19 mouse cellular contexts compared by ENCODE assay signal in genomic region chr7:3437941-3438340, GRCm38 (mm10). TPM values are rescaled to one million over a fixed set of nuclear protein-coding genes. Genes with fewer than 3 reads are reported as not detected.
DNase-seq lines count a peak whose midpoint lies in the region; ATAC-seq and TF ChIP-seq lines count a peak whose summit lies in the region.
"Had no signal": no experiment of that assay in that cellular context is flagged by ENCODE, and none has a peak within 500 bp of the region (broad histone marks: within the 10 kb centered on the region; RNA-seq: fewer than 3 reads in every experiment).

No protein-coding gene starts in this region.

- peaks cover 16% of the 10 kb centered on the region for H3K4me1 ChIP-seq in heart, embryonic 15.5 days (replicated peaks)
- no peaks in the 10 kb centered on the region for H3K4me1 ChIP-seq in stomach, postnatal 0 days (replicated peaks; ENCODE audit: control insufficient read depth, insufficient read depth)
- H3K4me1 ChIP-seq: forebrain, embryonic 15.5 days; hindbrain, embryonic 13.5 days; midbrain, embryonic 12.5 days; neural tube, embryonic 12.5 days had no signal

- H3K4me2 ChIP-seq in heart, embryonic 15.5 days = peak overlapping the region; percentile 8; the same call in 1 of the 2 replicates
- H3K4me2 ChIP-seq in stomach, postnatal 0 days (replicated peaks; ENCODE audit: low read depth) = no peak overlapping the region
- H3K4me2 ChIP-seq: forebrain, embryonic 15.5 days; hindbrain, embryonic 13.5 days; liver, embryonic 11.5 days; lung, embryonic 15.5 days; midbrain, embryonic 12.5 days; neural tube, embryonic 12.5 days had no signal

- no peak for TF ChIP-seq EP300 in stomach, postnatal 0 days (optimal IDR thresholded peaks at IDR 0.05)

- peak; percentile 48 for DNase-seq in adrenal gland, adult 2 months
- no peak for DNase-seq in adrenal gland, adult 18-20 months (ENCODE audit: low spot score in 2 of 2)
- no peak for DNase-seq in heart, postnatal 25 days (ENCODE audit: low spot score)
- peak; percentile 51 for DNase-seq in kidney, postnatal 10 days
- DNase-seq in kidney, adult 8-10 months = no peak
- DNase-seq in Muller cell, postnatal 12 days (ENCODE audit: inconsistent ontology term) = peak; percentile 39
- DNase-seq in stomach, postnatal 0 days (ENCODE audit: low spot score) = no peak
- DNase-seq: cerebellum, adult 18-20 months; gastrocnemius, postnatal 36 days; thymus, postnatal 14 days had no signal

- H3K36me3 ChIP-seq in heart, embryonic 15.5 days = no peaks in the 10 kb centered on the region
- H3K36me3 ChIP-seq in stomach, postnatal 0 days (ENCODE audit: control insufficient read depth, insufficient read depth, low read length) = no peaks in the 10 kb centered on the region
- H3K36me3 ChIP-seq: forebrain, embryonic 15.5 days; hindbrain, embryonic 13.5 days; lung, embryonic 15.5 days; midbrain, embryonic 12.5 days; neural tube, embryonic 12.5 days had no signal

- H3K9me3 ChIP-seq in heart, embryonic 15.5 days (replicated peaks) = no peaks in the 10 kb centered on the region
- no peaks in the 10 kb centered on the region for H3K9me3 ChIP-seq in stomach, postnatal 0 days (ENCODE audit: control insufficient read depth, low read length)
- H3K9me3 ChIP-seq: forebrain, embryonic 15.5 days; hindbrain, embryonic 13.5 days; lung, embryonic 15.5 days; midbrain, embryonic 12.5 days; neural tube, embryonic 12.5 days had no signal

- H3K27ac ChIP-seq in heart, embryonic 15.5 days = peak overlapping the region; percentile 12
- no peak overlapping the region for H3K27ac ChIP-seq in stomach, postnatal 0 days (replicated peaks)
- H3K27ac ChIP-seq: forebrain, embryonic 15.5 days; hindbrain, embryonic 13.5 days; lung, embryonic 15.5 days; midbrain, embryonic 12.5 days; neural tube, embryonic 12.5 days had no signal

- 24% methylated on average over 5 of the region's 5 CpGs for whole genome bisulfite sequencing in heart, embryonic 15.5 days
- 35% methylated on average over 5 of the region's 5 CpGs for WGBS in stomach, postnatal 0 days

- no peak for ATAC-seq in heart, embryonic 15.5 days (replicated peaks; ENCODE audit: insufficient number of reproducible peaks, insufficient read depth, low FRiP score, low read depth)
- ATAC-seq in stomach, postnatal 0 days (ENCODE audit: low FRiP score, low TSS enrichment) = no peak
- ATAC-seq: CD4-positive, CD25-positive, alpha-beta regulatory T cell, adult 4 months; forebrain, embryonic 15.5 days; inflammation-experienced regulatory T-cells, adult 6 months had no signal

- no peak overlapping the region for H3K4me3 ChIP-seq in heart, embryonic 15.5 days
- no peak overlapping the region for H3K4me3 ChIP-seq in stomach, postnatal 0 days (ENCODE audit: low read depth, low read length)
- H3K4me3 ChIP-seq: forebrain, embryonic 15.5 days; hindbrain, embryonic 13.5 days; lung, embryonic 15.5 days; midbrain, embryonic 12.5 days; neural tube, embryonic 12.5 days had no signal

- intact Hi-C loops in heart, postnatal 25 days (cut with DNase I) = no loop called here

- H3K27me3 ChIP-seq in heart, embryonic 15.5 days = no peaks in the 10 kb centered on the region
- no peaks in the 10 kb centered on the region for H3K27me3 ChIP-seq in stomach, postnatal 0 days (ENCODE audit: control insufficient read depth, insufficient read depth, low read length)
- H3K27me3 ChIP-seq: forebrain, embryonic 15.5 days; hindbrain, embryonic 13.5 days; lung, embryonic 15.5 days; neural tube, embryonic 12.5 days had no signal

- no peak for TF ChIP-seq CTCF in stomach, postnatal 0 days (IDR thresholded peaks at IDR 0.05; ENCODE audit: low read depth)

- no peak overlapping the region for H3K9ac ChIP-seq in heart, embryonic 15.5 days
- H3K9ac ChIP-seq in stomach, postnatal 0 days (ENCODE audit: low read length) = no peak overlapping the region
- H3K9ac ChIP-seq: forebrain, embryonic 15.5 days; hindbrain, embryonic 13.5 days; lung, embryonic 15.5 days; midbrain, embryonic 12.5 days; neural tube, embryonic 12.5 days had no signal

RNA-seq across cellular contexts. Expression of gene Cacng6, which starts 13.9 kb away (rescaled TPM):
- total RNA-seq in adrenal gland, adult 2 months (2021) = under 1 TPM in 1 of 2 experiments, not detected in 1; 0.38 TPM
- 0.26 TPM in 1 of 2 replicates, not detected in the other for polyA plus RNA-seq in adrenal gland, adult 2 months (2012; rRNA removed)
- not detected for total RNA-seq in adrenal gland, adult 18-20 months (2021)
- polyA plus RNA-seq in heart, embryonic 15.5 days (2015; fragmentation: Nextera tagmentation; extraction: Ambion mirVana) = 17.8 and 20.7 TPM in 2 replicates
- under 1 TPM; 0.45 to 0.70 TPM for total RNA-seq in heart, postnatal 25 days (2021)
- polyA plus RNA-seq in stomach, postnatal 0 days (2015; fragmentation: Nextera tagmentation; extraction: Ambion mirVana) = 0.22 and 0.39 TPM in 2 replicates
- polyA plus RNA-seq: CD4-positive, CD25-positive, alpha-beta regulatory T cell, adult 4 months; inflammation-experienced regulatory T-cells, adult 6 months; liver, embryonic 11.5 days; lung, embryonic 15.5 days had no signal

RNA-seq across cellular contexts. Expression of gene Cacng8, which starts 47.5 kb away (rescaled TPM):
- total RNA-seq in adrenal gland, adult 2 months (2021) = 1 to 10 TPM; 2.7 to 6.9 TPM
- polyA plus RNA-seq in adrenal gland, adult 2 months (2012; rRNA removed) = 4.5 and 5.6 TPM in 2 replicates
- 1 to 10 TPM; 1.7 to 3.5 TPM for total RNA-seq in adrenal gland, adult 18-20 months (2021)
- polyA plus RNA-seq in heart, embryonic 15.5 days (2015; fragmentation: Nextera tagmentation; extraction: Ambion mirVana) = 0.61 and 0.83 TPM in 2 replicates
- total RNA-seq in heart, postnatal 25 days (2021) = not detected
- 0.29 and 0.35 TPM in 2 replicates for polyA plus RNA-seq in stomach, postnatal 0 days (2015; fragmentation: Nextera tagmentation; extraction: Ambion mirVana)
- total RNA-seq: gastrocnemius, postnatal 36 days had no signal
- polyA plus RNA-seq: CD4-positive, CD25-positive, alpha-beta regulatory T cell, adult 4 months; inflammation-experienced regulatory T-cells, adult 6 months had no signal

Comparison
In these comparisons a context has a peak if more than half of its experiments do, and no peak if none do; other contexts are left out.
1. DNase-seq: peak in adrenal gland, adult 2 months (single experiment), kidney, postnatal 10 days (single experiment) and Muller cell, postnatal 12 days (single experiment); none in adrenal gland, adult 18-20 months (0 of 2), heart, postnatal 25 days (single experiment), kidney, adult 8-10 months (0 of 2) and stomach, postnatal 0 days (single experiment).